Mouse (Mus musculus) left cerebral cortex, postnatal 25 days (tissue): ENCODE measurements around the gene Palmd. TPM values are rescaled to one million over a fixed set of nuclear protein-coding genes. Genes with fewer than 3 reads are reported as not detected.

ENCODE experiments used
- DNase-seq, 2 experiments: peaks; one replicate each; pipeline ENCODE4 v3.0.0; 2022; ENCODE audit warnings: low spot score in 2 of 2, mixed read lengths in 1 of 2
- intact Hi-C: fragments of 180-260 bp; cut with DNase I; formaldehyde crosslinking; loops from one replicate; pipeline ENCODE4 v1.15.1; 2025
- total RNA-seq, 2 experiments: library from RNA; stranded (reverse); gene quantifications; 2 replicates each; pipeline ENCODE4 v1.2.3; 2021

Gene Palmd
- total RNA-seq, 2 experiments from 2014 or later, result 21.9 to 27.1 TPM

GRCm38 (mm10) chr3:116917016-116917415 is 51.8 kb downstream of the Palmd start:
- intact Hi-C loops, result no loop called here

GRCm38 (mm10) chr3:116914931-116915330 is 53.9 kb downstream of the Palmd start:
- intact Hi-C loops, result no loop called here
- no peak for DNase-seq

More at GRCm38 (mm10) chr3:116917016-116917415, 51.8 kb downstream of the Palmd start:
- DNase-seq, result no peak

- intact Hi-C loops, result no loop called here
- DNase-seq, result no peak
These were observed 54.4 kb downstream of the Palmd start for GRCm38 (mm10) chr3:116914374-116914773.

GRCm38 (mm10) chr3:116906596-116906995 is 62.2 kb downstream of the Palmd start:
- intact Hi-C loops, result loop anchor here (5.0 to 10.0 kb wide), 3 partner anchors 36 to 458 kb away; partner anchors contain the start of gene Plppr4
- DNase-seq, result peak in 1 of 2 experiments; percentile 28

- intact Hi-C loops, result loop anchor here (2.0 to 10.0 kb wide), 5 partner anchors 36 to 533 kb away; partner anchors contain the start of gene Plppr4
- peak; percentile 57 to 90 for DNase-seq
These were observed 62.9 kb downstream of the Palmd start for GRCm38 (mm10) chr3:116905898-116906297.

- DNase-seq, result peak; percentile 84 to 91
- intact Hi-C loops, result loop anchor here (2.0 to 10.0 kb wide), 3 partner anchors 217 to 535 kb away; partner anchors contain the start of gene Plppr4
These were observed 64.6 kb downstream of the Palmd start for GRCm38 (mm10) chr3:116904158-116904557.

GRCm38 (mm10) chr3:116892872-116893271 is 75.9 kb downstream of the Palmd start:
- intact Hi-C loops, result no loop called here
- DNase-seq, result no peak

- no peak for DNase-seq
- intact Hi-C loops, result no loop called here
These were observed 76.6 kb downstream of the Palmd start for GRCm38 (mm10) chr3:116892206-116892563.

GRCm38 (mm10) chr3:116891436-116892205 is 77.2 kb downstream of the Palmd start:
- intact Hi-C loops, result no loop called here
- no peak for DNase-seq

GRCm38 (mm10) chr3:116890576-116890975 is 78.2 kb downstream of the Palmd start:
- no peak for DNase-seq
- intact Hi-C loops, result no loop called here

- DNase-seq, result peak in 1 of 2 experiments; percentile 63
- intact Hi-C loops, result no loop called here
These were observed 79.4 kb downstream of the Palmd start for GRCm38 (mm10) chr3:116889358-116889757.

- DNase-seq, result no peak
- intact Hi-C loops, result no loop called here
These were observed 83.8 kb downstream of the Palmd start for GRCm38 (mm10) chr3:116884941-116885340.

GRCm38 (mm10) chr3:116882221-116882960 is 86.4 kb downstream of the Palmd start:
- intact Hi-C loops, result no loop called here
- no peak for DNase-seq

GRCm38 (mm10) chr3:116870372-116870771 is 98.4 kb downstream of the Palmd start:
- DNase-seq, result no peak
- intact Hi-C loops, result no loop called here

Other genes starting within 250 kb of the Palmd start
- 10 to 100 TPM; 23.7 to 24.6 TPM for gene Agl, start 160.8 kb downstream of the Palmd start, total RNA-seq
- 1 to 10 TPM in 1 of 2 experiments, under 1 TPM in 1; 0.78 to 1.8 TPM for gene Frrs1, start 109.5 kb downstream of the Palmd start, total RNA-seq
- not detected for gene 4930455H04Rik, start 720 bp downstream of the Palmd start, total RNA-seq